Mouse (Mus musculus): Measurements from ENCODE around the gene Large1.

DNA sequence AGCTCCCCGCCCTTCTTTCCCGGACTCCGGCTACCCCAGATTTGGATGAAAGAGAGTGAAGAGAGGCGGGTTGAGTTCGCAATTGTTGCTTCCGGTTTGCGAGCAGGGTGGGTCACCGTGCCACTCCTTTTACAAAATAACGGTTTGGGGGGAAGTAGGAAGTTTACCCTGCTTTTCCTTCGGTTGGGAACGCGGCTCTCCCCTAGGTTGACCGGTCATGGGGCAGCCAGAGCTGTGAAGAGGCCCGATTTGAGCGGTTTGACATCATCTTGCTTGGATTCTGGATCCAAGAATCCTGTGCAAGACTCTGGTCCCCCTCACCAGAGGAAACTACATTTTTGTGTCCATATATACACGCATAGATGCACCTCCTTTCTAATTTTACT lies 447 bp upstream of the Large1 start:
- TF ChIP-seq ETS1 (IDR thresholded peaks at IDR 0.05; ENCODE audit: low read depth, low read length): no peak
- TF ChIP-seq BHLHE40 (IDR thresholded peaks at IDR 0.05; ENCODE audit: borderline replicate concordance, low read depth, low read length): no peak
- TF ChIP-seq POLR2A (IDR thresholded peaks at IDR 0.05; ENCODE audit: control insufficient read depth in 1 of 2, insufficient read depth in 1 of 2, low read depth in 1 of 2, low read length in 2 of 2, poor library complexity in 1 of 2): no peak
- no peak for TF ChIP-seq MAX (IDR thresholded peaks at IDR 0.05; ENCODE audit: low read length)
- no peak for TF ChIP-seq ELF1 (IDR thresholded peaks at IDR 0.05; ENCODE audit: low read depth, low read length)
- TF ChIP-seq CTCF (IDR thresholded peaks at IDR 0.05 in 2 of 3, conservative IDR thresholded peaks at IDR 0.05 in 1 of 3; ENCODE audit: control insufficient read depth in 1 of 3, insufficient read depth in 1 of 3, low read depth in 2 of 3, low read length in 3 of 3, poor library complexity in 1 of 3, severe bottlenecking in 1 of 3): no peak
- no peak for TF ChIP-seq GABPA (IDR thresholded peaks at IDR 0.05; ENCODE audit: low read depth, low read length)
- no peak for TF ChIP-seq NELFE (IDR thresholded peaks at IDR 0.05; ENCODE audit: low read depth, low read length)
- no peak for TF ChIP-seq SIN3A (IDR thresholded peaks at IDR 0.05; ENCODE audit: low read length)

All from MEL (cell line).